Mouse (Mus musculus) embryonic facial prominence, embryonic 13.5 days (tissue): Measurements from ENCODE around the gene Rps6ka4. TPM values are rescaled to one million over a fixed set of nuclear protein-coding genes. Genes with fewer than 3 reads are reported as not detected.

Experiments used
- ATAC-seq: fragments of 200-750 bp; cut with Nextera tagmentation; 2 replicates; pipeline ENCODE4 v1.8.0; 2017; ENCODE audit warnings: low read depth; ENCODE audit not compliant: insufficient number of reproducible peaks, insufficient read depth, low FRiP score, low TSS enrichment
- H3K27ac ChIP-seq: fragments of 300-500 bp; sonication (generic); 2 replicates; pipeline ENCODE4 v1.5.1; 2015; ENCODE audit warnings: moderate library complexity, mild to moderate bottlenecking, inconsistent platforms
- H3K27me3 ChIP-seq: fragments of 300-500 bp; sonication (generic); 2 replicates; pipeline ENCODE4 v1.6.1; 2015; ENCODE audit warnings: mild to moderate bottlenecking, inconsistent platforms
- H3K36me3 ChIP-seq: fragments of 300-500 bp; sonication (generic); 2 replicates; pipeline ENCODE4 v1.6.1; 2015; ENCODE audit warnings: mild to moderate bottlenecking, inconsistent platforms
- H3K4me1 ChIP-seq: fragments of 300-500 bp; sonication (generic); 2 replicates; pipeline ENCODE4 v1.6.1; 2015; ENCODE audit warnings: inconsistent platforms
- H3K4me2 ChIP-seq: fragments of 300-500 bp; sonication (generic); 2 replicates; pipeline ENCODE4 v1.6.1; 2015; ENCODE audit warnings: moderate library complexity, mild to moderate bottlenecking, inconsistent platforms
- H3K4me3 ChIP-seq: fragments of 300-500 bp; sonication (generic); 2 replicates; pipeline ENCODE4 v1.5.1; 2015; ENCODE audit warnings: mild to moderate bottlenecking, inconsistent platforms
- H3K9ac ChIP-seq: fragments of 300-500 bp; sonication (generic); 2 replicates; pipeline ENCODE4 v1.6.1; 2015; ENCODE audit warnings: mild to moderate bottlenecking, inconsistent platforms
- H3K9me3 ChIP-seq: fragments of 300-500 bp; sonication (generic); 2 replicates; pipeline ENCODE4 v1.6.1; 2016; ENCODE audit warnings: inconsistent platforms
- WGBS: fragments of 180-500 bp; shearing (Covaris S2); methylation state at CpG from one replicate; pipeline ENCODE4 v1.1.7; 2015; ENCODE audit warnings: mixed read lengths; 5-methylcytosine and 5-hydroxymethylcytosine counted together
- polyA plus RNA-seq: library from polyadenylated mRNA; unstranded; fragments of >200 nt; fragmentation: Nextera tagmentation; extraction: Ambion mirVana; gene quantifications from 2 replicates; pipeline ENCODE4 v1.2.1, GENCODE M21; 2015

The Rps6ka4 gene
- polyA plus RNA-seq, 1 experiment from 2014 or later, result 20.9 TPM

DNA sequence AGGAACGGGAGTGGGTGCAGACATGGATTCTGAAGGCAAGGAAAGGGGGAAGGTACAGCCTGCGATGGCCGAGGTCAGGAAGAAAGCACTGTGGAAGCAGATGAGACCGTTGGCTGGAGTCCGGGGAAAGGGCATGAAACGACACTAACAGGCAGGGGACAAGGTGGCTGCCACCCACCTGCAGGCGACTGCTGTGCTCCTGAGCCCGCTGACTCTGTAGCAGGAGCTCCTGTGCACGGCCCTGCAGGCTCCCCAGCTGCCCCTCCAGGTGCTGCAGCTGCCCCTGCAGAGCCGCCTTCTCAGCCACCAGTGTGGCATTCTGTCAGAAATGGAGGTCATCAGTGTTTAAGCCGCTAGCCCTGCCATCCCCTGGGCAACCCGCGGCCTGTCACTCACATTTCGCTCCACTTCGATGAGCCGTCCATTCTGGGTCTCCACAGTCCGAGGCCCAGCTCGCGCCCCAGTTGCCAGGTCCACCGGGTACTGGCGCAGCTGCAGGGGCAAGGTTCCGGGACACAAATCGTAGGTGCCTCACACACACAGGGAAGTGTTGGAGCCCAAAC, 9.2 kb upstream of the Rps6ka4 start:
- H3K9me3 ChIP-seq, result no peaks in the 10 kb centered on the region
- H3K4me3 ChIP-seq, result no peak overlapping the region
- H3K36me3 ChIP-seq, result no peaks in the 10 kb centered on the region
- 70% methylated on average over 23 of the region's 23 CpGs for WGBS
- no peak overlapping the region for H3K9ac ChIP-seq
- H3K4me1 ChIP-seq, result peaks cover 11% of the 10 kb centered on the region
- no peak overlapping the region for H3K4me2 ChIP-seq
- ATAC-seq, result no peak
- H3K27me3 ChIP-seq, result peaks cover 66% of the 10 kb centered on the region
- H3K27ac ChIP-seq, result no peak overlapping the region

GRCm38 (mm10) chr19:6847841-6848517, 7.5 kb upstream of the Rps6ka4 start:
- H3K4me3 ChIP-seq, result peak overlapping the region; percentile 30
- H3K4me1 ChIP-seq, result peaks cover 11% of the 10 kb centered on the region
- H3K9ac ChIP-seq, result peak overlapping the region; percentile 55
- H3K4me2 ChIP-seq, result peak overlapping the region; percentile 57
- ATAC-seq, result 0 out of 2 replicates have a peak, but pooled peaks have one; percentile 38
- no peaks in the 10 kb centered on the region for H3K9me3 ChIP-seq
- WGBS, result 6% methylated on average over 31 of the region's 31 CpGs
- peaks cover 72% of the 10 kb centered on the region for H3K27me3 ChIP-seq
- H3K27ac ChIP-seq, result no peak overlapping the region
- no peaks in the 10 kb centered on the region for H3K36me3 ChIP-seq

DNA sequence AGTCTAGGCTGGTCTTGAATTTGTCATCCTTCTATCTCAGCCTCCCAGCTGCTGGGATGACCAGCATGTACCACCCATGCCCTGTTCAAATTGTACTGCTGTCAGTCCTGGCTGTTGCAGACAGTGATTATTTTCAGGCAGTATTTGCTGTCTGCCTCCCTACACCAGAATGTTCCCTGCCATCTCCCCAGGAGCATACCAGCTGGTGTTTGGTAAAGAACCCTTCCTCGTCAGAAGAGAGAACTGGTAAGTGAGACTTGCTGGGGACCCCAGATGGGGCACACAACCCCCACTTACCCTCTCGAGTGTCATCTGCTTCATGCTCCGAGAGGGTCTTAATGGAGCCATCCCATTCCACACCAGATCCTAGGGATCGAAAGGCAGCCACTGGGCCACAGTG, 5.6 kb upstream of the Rps6ka4 start:
- H3K4me1 ChIP-seq, result peaks cover 14% of the 10 kb centered on the region
- no peak overlapping the region for H3K27ac ChIP-seq
- H3K4me2 ChIP-seq, result no peak overlapping the region
- H3K36me3 ChIP-seq, result no peaks in the 10 kb centered on the region
- H3K9me3 ChIP-seq, result no peaks in the 10 kb centered on the region
- peaks cover 89% of the 10 kb centered on the region for H3K27me3 ChIP-seq
- H3K9ac ChIP-seq, result no peak overlapping the region
- H3K4me3 ChIP-seq, result no peak overlapping the region
- WGBS, result 74% methylated on average over 4 of the region's 4 CpGs
- ATAC-seq, result no peak

GRCm38 (mm10) chr19:6842353-6842752, 1.9 kb upstream of the Rps6ka4 start:
- ATAC-seq, result no peak
- H3K27me3 ChIP-seq, result peaks cover 75% of the 10 kb centered on the region
- no peak overlapping the region for H3K9ac ChIP-seq
- no peak overlapping the region for H3K4me3 ChIP-seq
- no peaks in the 10 kb centered on the region for H3K9me3 ChIP-seq
- WGBS, result 80% methylated on average over 1 of the region's 1 CpGs
- no peak overlapping the region for H3K27ac ChIP-seq
- no peak overlapping the region for H3K4me2 ChIP-seq
- peaks cover 16% of the 10 kb centered on the region for H3K4me1 ChIP-seq
- H3K36me3 ChIP-seq, result peaks cover 15% of the 10 kb centered on the region

DNA sequence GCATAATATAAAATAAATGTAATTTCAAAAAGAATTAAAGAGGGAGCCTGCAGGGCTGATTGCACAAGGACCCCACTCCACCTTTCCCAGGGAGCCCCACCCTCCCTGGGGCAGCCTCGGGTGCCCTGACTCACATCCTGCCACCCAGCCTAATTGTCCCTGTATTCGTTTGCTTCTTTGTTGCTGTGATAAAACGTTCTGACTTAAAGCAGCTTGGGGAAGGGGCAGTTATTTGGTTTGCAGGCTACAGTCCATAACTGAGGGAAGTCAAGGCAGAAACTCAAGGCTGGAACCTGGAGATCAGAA, 809 bp upstream of the Rps6ka4 start:
- no peak overlapping the region for H3K4me3 ChIP-seq
- WGBS, result 25% methylated on average over 3 of the region's 3 CpGs
- H3K36me3 ChIP-seq, result peaks cover 24% of the 10 kb centered on the region
- no peak for ATAC-seq
- H3K4me1 ChIP-seq, result peaks cover 16% of the 10 kb centered on the region
- H3K9ac ChIP-seq, result 0 out of 2 replicates have a peak overlapping the region, but pooled peaks have one; percentile 80
- H3K27me3 ChIP-seq, result peaks cover 75% of the 10 kb centered on the region
- H3K27ac ChIP-seq, result no peak overlapping the region
- peak overlapping the region; percentile 92 for H3K4me2 ChIP-seq
- no peaks in the 10 kb centered on the region for H3K9me3 ChIP-seq

GRCm38 (mm10) chr19:6839615-6840474, 591 bp downstream of the Rps6ka4 start:
- H3K4me1 ChIP-seq, result peaks cover 16% of the 10 kb centered on the region
- H3K36me3 ChIP-seq, result peaks cover 31% of the 10 kb centered on the region
- 0 out of 2 replicates have a peak, but pooled peaks have one; percentile 21 for ATAC-seq
- peak overlapping the region; percentile 75 for H3K4me3 ChIP-seq
- H3K4me2 ChIP-seq, result peak overlapping the region; percentile 92
- H3K27me3 ChIP-seq, result peaks cover 68% of the 10 kb centered on the region
- WGBS, result 1% methylated on average over 46 of the region's 46 CpGs
- H3K9me3 ChIP-seq, result no peaks in the 10 kb centered on the region
- peak overlapping the region; percentile 55 for H3K27ac ChIP-seq
- peak overlapping the region; percentile 80 for H3K9ac ChIP-seq

- Histone ChIP-seq H3K27ac (no peak overlapping the region), H3K4me1 (peaks cover 23% of the 10 kb centered on the region), H3K9me3 (no peaks in the 10 kb centered on the region), H3K4me2 (no peak overlapping the region), H3K36me3 (peaks cover 59% of the 10 kb centered on the region), H3K9ac (no peak overlapping the region), H3K4me3 (no peak overlapping the region), H3K27me3 (peaks cover 74% of the 10 kb centered on the region)
- ATAC-seq, result no peak
- 81% methylated on average over 8 of the region's 8 CpGs for WGBS
Measured at GRCm38 (mm10) chr19:6832363-6832762, 8.1 kb downstream of the Rps6ka4 start.

- Histone ChIP-seq H3K4me1 (peaks cover 23% of the 10 kb centered on the region), H3K27me3 (peaks cover 64% of the 10 kb centered on the region), H3K4me2 (peak overlapping the region; percentile 58), H3K9ac (0 out of 2 replicates have a peak overlapping the region, but pooled peaks have one; percentile 44), H3K4me3 (peak overlapping the region; percentile 32), H3K9me3 (no peaks in the 10 kb centered on the region), H3K27ac (no peak overlapping the region), H3K36me3 (peaks cover 49% of the 10 kb centered on the region)
- WGBS, result 5% methylated on average over 17 of the region's 17 CpGs
- ATAC-seq, result no peak
Measured at GRCm38 (mm10) chr19:6831331-6831730, 9.1 kb downstream of the Rps6ka4 start.

DNA sequence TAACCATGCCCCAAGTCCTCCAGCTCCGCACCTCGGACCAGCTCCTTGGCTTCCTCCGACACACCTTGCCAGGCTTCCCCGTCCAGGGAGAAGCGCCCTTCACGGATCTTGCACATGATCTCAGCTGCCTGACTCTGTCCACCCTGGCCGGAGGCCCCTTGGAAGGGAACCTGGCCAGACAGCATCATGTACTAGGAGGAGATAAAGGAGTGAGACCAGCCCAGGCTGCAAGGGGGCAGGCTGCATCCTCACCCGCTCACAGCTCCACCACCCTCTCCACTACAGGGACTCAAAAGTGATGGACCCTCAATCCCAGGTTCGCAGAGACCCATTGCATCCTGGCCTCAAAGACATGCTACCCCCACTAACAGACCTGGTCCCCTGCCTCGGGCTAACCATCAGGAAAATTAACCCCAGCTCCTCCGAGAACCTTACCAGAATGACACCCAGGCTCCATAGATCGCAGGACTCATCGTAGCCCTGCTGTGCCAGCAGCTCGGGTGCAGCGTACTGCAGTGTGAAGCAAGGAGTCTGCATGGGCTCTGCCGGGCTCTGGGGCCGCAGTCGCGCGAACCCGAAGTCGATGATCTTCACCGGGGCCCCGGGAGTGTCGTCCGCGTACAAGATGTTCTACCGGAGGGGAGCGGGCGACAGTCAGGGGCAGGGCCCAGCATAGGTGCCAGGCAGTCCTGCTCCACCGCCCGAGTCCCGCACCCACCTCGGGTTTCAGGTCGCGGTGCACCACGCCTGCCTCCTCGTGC, 9.7 kb downstream of the Rps6ka4 start:
- H3K27me3 ChIP-seq, result peaks cover 58% of the 10 kb centered on the region
- WGBS, result 5% methylated on average over 38 of the region's 38 CpGs

DNA sequence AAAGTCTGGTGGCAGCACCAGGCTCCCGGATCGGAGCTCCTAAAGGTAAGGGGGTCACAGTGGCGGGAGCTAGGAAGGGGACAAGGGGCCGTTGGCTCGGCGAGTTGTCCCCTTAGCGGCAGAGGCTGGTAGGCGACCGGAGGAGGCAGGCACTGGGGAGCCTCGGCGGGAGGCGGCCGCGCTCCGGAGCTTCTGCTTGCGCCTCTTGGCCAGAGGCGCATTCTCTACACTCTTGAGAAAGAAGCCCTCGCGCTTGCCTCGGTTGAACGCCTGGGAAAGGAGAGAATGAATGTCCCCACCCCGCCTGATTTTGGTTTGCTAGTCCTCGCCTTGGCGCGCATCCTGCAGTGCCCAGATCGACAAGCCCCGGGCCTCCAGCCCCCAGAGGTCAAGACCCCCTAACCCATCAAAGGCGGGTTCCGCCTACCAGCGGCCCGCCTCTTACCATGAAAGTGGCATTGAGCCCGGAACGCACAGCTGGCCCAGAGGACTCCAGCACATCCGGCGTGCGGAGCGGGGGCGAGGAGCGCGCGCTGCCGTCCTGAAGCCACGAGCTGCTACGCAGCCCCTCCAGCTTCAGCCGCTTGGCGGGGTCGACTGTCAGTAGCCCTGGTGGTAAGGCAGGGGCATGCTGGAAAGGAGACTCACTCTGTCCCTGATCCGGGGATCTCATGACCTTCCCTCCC, 10.4 kb downstream of the Rps6ka4 start:
- Histone ChIP-seq H3K9me3 (no peaks in the 10 kb centered on the region), H3K27me3 (peaks cover 58% of the 10 kb centered on the region), H3K36me3 (peaks cover 44% of the 10 kb centered on the region), H3K4me3 (peak overlapping the region; percentile 32), H3K4me2 (peak overlapping the region; percentile 58), H3K4me1 (peaks cover 23% of the 10 kb centered on the region), H3K27ac (no peak overlapping the region), H3K9ac (peak overlapping the region; percentile 51; the same call in 1 of the 2 replicates)
- ATAC-seq, result no peak
- WGBS, result 4% methylated on average over 48 of the region's 48 CpGs

More for the DNA sequence above, 9.7 kb downstream of the Rps6ka4 start:
- H3K27ac ChIP-seq, result no peak overlapping the region
- peaks cover 49% of the 10 kb centered on the region for H3K36me3 ChIP-seq
- no peak for ATAC-seq
- H3K4me3 ChIP-seq, result peak overlapping the region; percentile 32
- H3K4me2 ChIP-seq, result peak overlapping the region; percentile 58
- H3K9ac ChIP-seq, result peak overlapping the region; percentile 51; the same call in 1 of the 2 replicates
- H3K4me1 ChIP-seq, result peaks cover 23% of the 10 kb centered on the region
- no peaks in the 10 kb centered on the region for H3K9me3 ChIP-seq
